21 mouse cellular contexts compared by ENCODE assay signal in the genomic region with DNA sequence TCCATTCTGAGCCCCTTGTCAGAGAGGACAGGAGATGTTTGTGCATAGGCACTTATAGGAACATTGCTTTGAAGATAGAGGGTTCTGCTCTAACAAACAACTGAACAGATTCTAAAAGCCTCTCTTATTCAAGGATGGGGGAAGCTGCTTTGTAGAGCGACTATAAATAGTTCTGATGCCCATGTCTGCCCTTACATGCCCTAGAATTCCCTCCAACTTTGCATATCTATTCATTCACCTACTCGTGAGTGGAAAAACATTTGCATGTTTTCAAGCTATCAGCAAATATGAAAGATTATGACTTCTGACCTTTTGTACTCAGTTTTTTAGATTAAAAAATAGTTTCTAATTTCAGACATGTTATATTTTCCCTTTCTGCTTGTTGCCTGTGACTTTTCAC.
DNase-seq lines count a peak whose midpoint lies in the region; ATAC-seq lines count a peak whose summit lies in the region.
"Had no signal": no experiment of that assay in that cellular context is flagged by ENCODE, and none has a peak within 500 bp of the region (broad histone marks: within the 10 kb centered on the region; RNA-seq: fewer than 3 reads in every experiment).

No protein-coding gene starts in this region.

- intact Hi-C loops in heart, postnatal 25 days (cut with DNase I) = loop anchor here (5.0 kb wide), 1 partner anchor 633 kb away; no protein-coding TSS in a partner anchor

- H3K9ac ChIP-seq in heart, embryonic 14.5 days (ENCODE audit: low read length) = no peak overlapping the region
- H3K9ac ChIP-seq in midbrain, embryonic 15.5 days = no peak overlapping the region
- H3K9ac ChIP-seq: embryonic facial prominence, embryonic 12.5 days; forebrain, embryonic 15.5 days; hindbrain, embryonic 12.5 days had no signal

- H3K27ac ChIP-seq in heart, embryonic 10.5 days = peak overlapping the region; percentile 47; the same call in 1 of the 2 replicates
- H3K27ac ChIP-seq in heart, embryonic 14.5 days (replicated peaks in 1 of 2; ENCODE audit: control insufficient read depth in 1 of 2, insufficient read depth in 1 of 2, low read depth in 2 of 2, low read length in 2 of 2) = peak overlapping the region; percentile 53 to 80
- H3K27ac ChIP-seq in midbrain, embryonic 15.5 days = no peak overlapping the region
- H3K27ac ChIP-seq: embryonic facial prominence, embryonic 12.5 days; forebrain, embryonic 15.5 days; hindbrain, embryonic 12.5 days had no signal

- no peak overlapping the region for H3K4me3 ChIP-seq in heart, embryonic 10.5 days
- H3K4me3 ChIP-seq in heart, embryonic 14.5 days (ENCODE audit: control insufficient read depth in 1 of 2, insufficient read depth in 1 of 2, low read depth in 1 of 2, low read length in 2 of 2) = no peak overlapping the region
- no peak overlapping the region for H3K4me3 ChIP-seq in midbrain, embryonic 15.5 days
- H3K4me3 ChIP-seq: embryonic facial prominence, embryonic 12.5 days; forebrain, embryonic 15.5 days; hindbrain, embryonic 12.5 days had no signal

- 0 out of 2 replicates have a peak, but pooled peaks have one; percentile 35 for ATAC-seq in heart, embryonic 14.5 days (ENCODE audit: insufficient number of reproducible peaks, insufficient read depth, low FRiP score, low read depth)
- ATAC-seq in midbrain, embryonic 15.5 days (replicated peaks) = no peak
- ATAC-seq: CD4-positive, CD25-positive, alpha-beta regulatory T cell, adult 4 months; forebrain, embryonic 15.5 days; hindbrain, embryonic 16.5 days; inflammation-experienced regulatory T-cells, adult 6 months had no signal

- DNase-seq in heart, adult 18-20 months = peak; percentile 17 to 28
- no peak for DNase-seq in heart, postnatal 25 days (ENCODE audit: low spot score)
- DNase-seq in heart, embryonic 10.5 days (ENCODE audit: low spot score) = no peak
- no peak for DNase-seq in heart, postnatal 4 days
- peak; percentile 44 for DNase-seq in splenic B cell, adult 2 months (ENCODE audit: low read depth, low spot score)
- DNase-seq in adrenal gland, adult (ENCODE audit: inconsistent age in 2 of 2, low spot score in 1 of 2) = no peak
- DNase-seq: adrenal gland, postnatal 14 days; B cell, adult 2 months; cerebellum, adult 11-12 months; cerebellum, adult 9-10 months; cerebellum, postnatal 25 days; gastrocnemius, postnatal 36 days; kidney, adult 11 months had no signal

- H3K27me3 ChIP-seq in heart, embryonic 10.5 days (ENCODE audit: insufficient read depth, poor library complexity, severe bottlenecking) = no peaks in the 10 kb centered on the region
- no peaks in the 10 kb centered on the region for H3K27me3 ChIP-seq in heart, embryonic 14.5 days (ENCODE audit: control insufficient read depth, insufficient read depth, low read length)
- H3K27me3 ChIP-seq in splenic B cell, adult 2 months (ENCODE audit: control insufficient read depth, insufficient read depth, low read length, poor library complexity, severe bottlenecking) = no peaks in the 10 kb centered on the region
- H3K27me3 ChIP-seq in midbrain, embryonic 15.5 days (replicated peaks) = no peaks in the 10 kb centered on the region
- H3K27me3 ChIP-seq: embryonic facial prominence, embryonic 12.5 days; forebrain, embryonic 15.5 days; hindbrain, embryonic 12.5 days had no signal

- WGBS in heart, embryonic 10.5 days = 43% methylated on average over 2 of the region's 2 CpGs
- WGBS in heart, embryonic 14.5 days = 13% methylated on average over 2 of the region's 2 CpGs
- WGBS in midbrain, embryonic 15.5 days = 70% methylated on average over 2 of the region's 2 CpGs

- H3K4me2 ChIP-seq in heart, embryonic 14.5 days (ENCODE audit: low read length) = no peak overlapping the region
- no peak overlapping the region for H3K4me2 ChIP-seq in midbrain, embryonic 15.5 days
- H3K4me2 ChIP-seq: embryonic facial prominence, embryonic 12.5 days; forebrain, embryonic 15.5 days; hindbrain, embryonic 12.5 days had no signal

- peaks cover 14% of the 10 kb centered on the region; the same call in 1 of the 2 replicates for H3K4me1 ChIP-seq in heart, embryonic 10.5 days
- H3K4me1 ChIP-seq in heart, embryonic 14.5 days (ENCODE audit: control insufficient read depth in 2 of 2, insufficient read depth in 2 of 2, low read length in 2 of 2) = peaks cover 3 to 23% of the 10 kb centered on the region in 2 experiments; a peak in 3 of 4 replicates
- H3K4me1 ChIP-seq in midbrain, embryonic 15.5 days = no peaks in the 10 kb centered on the region
- H3K4me1 ChIP-seq: embryonic facial prominence, embryonic 12.5 days; forebrain, embryonic 15.5 days; hindbrain, embryonic 12.5 days had no signal

- no peaks in the 10 kb centered on the region for H3K9me3 ChIP-seq in heart, embryonic 10.5 days
- no peaks in the 10 kb centered on the region for H3K9me3 ChIP-seq in heart, embryonic 14.5 days (ENCODE audit: control insufficient read depth, low read length)
- H3K9me3 ChIP-seq in midbrain, embryonic 15.5 days = no peaks in the 10 kb centered on the region
- H3K9me3 ChIP-seq: embryonic facial prominence, embryonic 12.5 days; forebrain, embryonic 15.5 days; hindbrain, embryonic 12.5 days had no signal

- H3K36me3 ChIP-seq in heart, embryonic 10.5 days = no peaks in the 10 kb centered on the region
- H3K36me3 ChIP-seq in heart, embryonic 14.5 days (ENCODE audit: control insufficient read depth, insufficient read depth, low read length) = no peaks in the 10 kb centered on the region
- no peaks in the 10 kb centered on the region for H3K36me3 ChIP-seq in splenic B cell, adult 2 months (ENCODE audit: control insufficient read depth, insufficient read depth, low read length, poor library complexity, severe bottlenecking)
- no peaks in the 10 kb centered on the region for H3K36me3 ChIP-seq in midbrain, embryonic 15.5 days (replicated peaks)
- H3K36me3 ChIP-seq: embryonic facial prominence, embryonic 12.5 days; forebrain, embryonic 15.5 days; hindbrain, embryonic 12.5 days had no signal

Comparison
In these comparisons a context has a peak if more than half of its experiments do, and no peak if none do; other contexts are left out.
1. DNase-seq: peak in heart, adult 18-20 months (2 of 2) and splenic B cell, adult 2 months (single experiment); none in heart, postnatal 25 days (single experiment), heart, embryonic 10.5 days (single experiment), heart, postnatal 4 days (single experiment) and adrenal gland, adult (0 of 2).